Mouse (Mus musculus): ENCODE results near the gene Gdpd4.

GRCm38 (mm10) chr7:98085314-98085713, 165.6 kb downstream of the Gdpd4 start:
- no peak for TF ChIP-seq CTCF (IDR thresholded peaks at IDR 0.05 in 2 of 3, conservative IDR thresholded peaks at IDR 0.05 in 1 of 3; ENCODE audit: control insufficient read depth in 1 of 3, insufficient read depth in 1 of 3, low read depth in 2 of 3, low read length in 3 of 3, poor library complexity in 1 of 3, severe bottlenecking in 1 of 3)
- no peak for TF ChIP-seq USF1 (IDR thresholded peaks at IDR 0.05; ENCODE audit: low read depth, low read length)
- TF ChIP-seq SMC3 (IDR thresholded peaks at IDR 0.05; ENCODE audit: low read depth, low read length), result no peak
- no peak for TF ChIP-seq EP300 (IDR thresholded peaks at IDR 0.05; ENCODE audit: low read depth in 1 of 2, low read length in 2 of 2)
- TF ChIP-seq HCFC1 (IDR thresholded peaks at IDR 0.05; ENCODE audit: low read depth, low read length), result no peak
- no peak for TF ChIP-seq UBTF (IDR thresholded peaks at IDR 0.05; ENCODE audit: borderline replicate concordance, insufficient read depth, low read depth, low read length)
